ENCODE assay signal across 1 mouse cellular context in genomic region chr6:128993221-128993620, GRCm38 (mm10).
TF ChIP-seq lines count a peak whose summit lies in the region.

No protein-coding gene starts in this region.

TF ChIP-seq in CH12.LX, 34 proteins besides CTCF, POLR2A, EP300 and RAD21 (continued from another document):
- TF ChIP-seq TCF12 (IDR thresholded peaks at IDR 0.05; ENCODE audit: low read depth, low read length) (no peak), ZMIZ1 (IDR thresholded peaks at IDR 0.05; ENCODE audit: low read depth, low read length) (no peak), MAZ (IDR thresholded peaks at IDR 0.05; ENCODE audit: low read depth, low read length) (no peak), NRF1 (IDR thresholded peaks at IDR 0.05; ENCODE audit: low read depth, low read length) (0 out of 2 replicates have a peak, but pooled peaks have one; percentile 15), ZC3H11A (IDR thresholded peaks at IDR 0.05; ENCODE audit: low read depth, low read length) (no peak), USF2 (conservative IDR thresholded peaks at IDR 0.05; ENCODE audit: low read depth, low read length) (no peak), GABPA (IDR thresholded peaks at IDR 0.05; ENCODE audit: insufficient replicate concordance, low read depth, low read length) (no peak), MYC (IDR thresholded peaks at IDR 0.05; ENCODE audit: low read depth, low read length) (no peak), KAT2A (IDR thresholded peaks at IDR 0.05; ENCODE audit: insufficient replicate concordance, low read length) (no peak), SIN3A (IDR thresholded peaks at IDR 0.05; ENCODE audit: low read length) (no peak; the same call in 1 of the 2 replicates), MAX (IDR thresholded peaks at IDR 0.05; ENCODE audit: low read length) (no peak), BHLHE40 (IDR thresholded peaks at IDR 0.05; ENCODE audit: low read depth, low read length) (no peak)
TF ChIP-seq in CH12.LX: peak in this region for 2.
